Mouse (Mus musculus) bone marrow macrophage, adult 2 months (primary cell): ENCODE measurements at regions not wholly inside any gene's neighbourhood (a gene's known extent, or its start where the extent isn't known, plus 50 kb on each side); places are given as distances from the start of the nearest gene placed in this dataset.
A peak's percentile ranks its signal among the peaks of the same experiment; 100 is the strongest.

Experiments
- H3K27ac ChIP-seq: 2 replicates; pipeline ENCODE4 v1.5.1; 2012; ENCODE audit warnings: low read depth, low read length; ENCODE audit not compliant: insufficient read depth
- H3K4me1 ChIP-seq: 2 replicates; pipeline ENCODE4 v1.6.1; 2012; ENCODE audit warnings: low read length; ENCODE audit not compliant: control insufficient read depth, insufficient read depth
- H3K4me3 ChIP-seq: 2 replicates; pipeline ENCODE4 v1.5.1; 2012; ENCODE audit warnings: mild to moderate bottlenecking, low read length, moderate library complexity; ENCODE audit not compliant: insufficient read depth
- CTCF ChIP-seq: IDR thresholded peaks from 2 replicates; pipeline ENCODE4 v1.5.1; 2012; ENCODE audit warnings: low read depth, mild to moderate bottlenecking, low read length, moderate library complexity
- POLR2A ChIP-seq: IDR thresholded peaks from 2 replicates; pipeline ENCODE4 v1.6.1; 2012; ENCODE audit warnings: mild to moderate bottlenecking, low read depth, low read length, borderline replicate concordance

GRCm38 (mm10) chr5:118316310-118317017 lies 71.4 kb downstream of the 2410131K14Rik start:
- H3K4me1 ChIP-seq: no peaks in the 10 kb centered on the region
- H3K4me3 ChIP-seq: no peak overlapping the region
- TF ChIP-seq POLR2A (no peak), CTCF (no peak)
- H3K27ac ChIP-seq: no peak overlapping the region

GRCm38 (mm10) chr5:118318073-118318472 lies 73.0 kb downstream of the 2410131K14Rik start:
- TF ChIP-seq CTCF (peak; percentile 40; the same call in 1 of the 2 replicates), POLR2A (no peak)
- H3K4me3 ChIP-seq: no peak overlapping the region
- no peaks in the 10 kb centered on the region for H3K4me1 ChIP-seq
- H3K27ac ChIP-seq: no peak overlapping the region

- no peak for TF ChIP-seq POLR2A
- no peak for TF ChIP-seq CTCF
- H3K4me3 ChIP-seq: no peak overlapping the region
- no peaks in the 10 kb centered on the region for H3K4me1 ChIP-seq
- H3K27ac ChIP-seq: no peak overlapping the region
Observed at GRCm38 (mm10) chr5:118318883-118319282, 73.9 kb downstream of the 2410131K14Rik start.

- TF ChIP-seq CTCF (no peak), POLR2A (no peak)
- no peak overlapping the region for H3K27ac ChIP-seq
- no peaks in the 10 kb centered on the region for H3K4me1 ChIP-seq
- H3K4me3 ChIP-seq: no peak overlapping the region
Observed at GRCm38 (mm10) chr5:118321719-118322455, 76.9 kb downstream of the 2410131K14Rik start.

DNA sequence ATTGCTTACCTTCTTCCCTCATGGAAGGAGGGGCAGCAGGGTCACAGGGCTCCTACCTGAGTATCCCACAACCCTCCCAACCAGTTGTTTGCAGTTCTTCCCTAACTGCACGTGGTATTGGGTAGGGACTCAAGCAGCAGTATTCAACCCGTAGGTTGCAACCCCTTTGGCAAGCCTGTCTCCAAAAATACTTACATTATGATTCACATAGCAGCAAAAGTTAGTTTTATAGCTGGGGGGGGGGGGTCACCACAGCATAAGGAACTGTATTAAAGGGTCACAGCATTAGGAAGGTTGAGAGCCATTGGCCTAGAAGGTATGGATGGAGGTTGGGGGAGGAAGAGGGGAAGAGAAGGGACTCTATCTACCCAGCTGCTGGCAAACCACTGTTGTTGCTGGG lies 78.1 kb downstream of the 2410131K14Rik start:
- TF ChIP-seq POLR2A (no peak), CTCF (no peak)
- no peak overlapping the region for H3K4me3 ChIP-seq
- H3K27ac ChIP-seq: no peak overlapping the region
- no peaks in the 10 kb centered on the region for H3K4me1 ChIP-seq

DNA sequence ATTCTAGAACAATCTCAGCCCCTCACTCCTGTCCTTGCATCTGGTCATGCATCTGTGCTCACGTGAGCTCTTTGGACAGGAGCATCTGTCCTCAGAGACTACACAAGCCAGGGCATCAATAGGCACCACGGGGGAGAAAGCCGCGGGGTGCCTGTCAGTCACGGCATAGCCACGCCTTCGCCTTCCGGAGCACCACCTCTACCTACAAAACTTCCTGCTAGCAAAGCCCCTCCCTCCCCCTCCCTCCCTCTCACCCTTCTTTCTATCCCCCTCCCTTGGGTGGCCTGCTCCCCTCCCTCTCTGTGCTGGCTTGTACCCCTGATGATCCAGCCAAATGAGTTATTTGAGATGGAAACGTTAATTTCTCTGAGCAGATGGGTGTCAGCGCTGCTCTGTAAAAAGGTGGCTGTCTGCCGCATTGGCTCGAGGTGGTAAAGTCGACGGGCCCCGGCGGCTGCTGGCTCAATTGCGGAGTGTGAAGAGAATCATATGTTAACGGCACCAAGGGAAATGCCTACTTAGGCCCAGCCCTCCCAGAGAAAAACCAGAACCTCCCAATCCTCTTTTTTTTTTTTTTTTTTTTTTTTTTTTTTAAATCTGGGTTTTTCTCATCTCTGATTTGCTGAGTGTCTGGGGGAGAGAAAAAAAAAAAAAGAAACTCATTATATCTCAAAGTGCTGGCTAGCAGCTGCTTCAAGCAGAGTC lies 82.0 kb downstream of the 2410131K14Rik start:
- TF ChIP-seq POLR2A: no peak
- no peak for TF ChIP-seq CTCF
- no peak overlapping the region for H3K27ac ChIP-seq
- H3K4me1 ChIP-seq: 0 out of 2 replicates have a peak, but pooled peaks cover 2% of the 10 kb centered on the region
- H3K4me3 ChIP-seq: peak overlapping the region; percentile 42

- Histone ChIP-seq H3K4me3 (peak overlapping the region; percentile 31; the same call in 1 of the 2 replicates), H3K4me1 (0 out of 2 replicates have a peak, but pooled peaks cover 2% of the 10 kb centered on the region), H3K27ac (no peak overlapping the region)
- TF ChIP-seq POLR2A: no peak
- TF ChIP-seq CTCF: no peak
Observed at GRCm38 (mm10) chr5:118327961-118328712, 83.1 kb downstream of the 2410131K14Rik start.

DNA sequence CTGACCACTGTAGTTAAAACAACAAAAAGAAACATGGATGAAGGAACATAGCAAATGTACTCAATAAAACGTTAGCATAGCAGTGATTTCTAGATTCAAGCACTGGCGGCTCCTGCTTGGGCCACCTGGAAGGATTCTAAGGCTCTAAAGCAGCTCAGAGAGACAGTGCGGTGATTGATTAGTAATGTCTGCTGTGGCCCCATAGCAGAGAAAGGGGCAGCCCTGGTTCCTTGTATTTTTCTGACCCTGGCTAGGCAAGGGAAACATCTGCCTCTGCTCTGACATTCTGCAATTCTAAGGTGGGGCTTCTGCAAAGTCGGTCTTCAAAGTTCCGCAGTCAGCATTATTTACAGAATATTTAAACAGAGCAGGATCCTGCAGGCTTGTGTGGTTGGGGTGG lies 84.1 kb downstream of the 2410131K14Rik start:
- Histone ChIP-seq H3K27ac (no peak overlapping the region), H3K4me3 (no peak overlapping the region), H3K4me1 (0 out of 2 replicates have a peak, but pooled peaks cover 2% of the 10 kb centered on the region)
- TF ChIP-seq CTCF (no peak), POLR2A (no peak)

GRCm38 (mm10) chr5:118331286-118331607 lies 86.2 kb downstream of the 2410131K14Rik start:
- H3K27ac ChIP-seq: no peak overlapping the region
- H3K4me3 ChIP-seq: 0 out of 2 replicates have a peak overlapping the region, but pooled peaks have one; percentile 47
- H3K4me1 ChIP-seq: 0 out of 2 replicates have a peak, but pooled peaks cover 2% of the 10 kb centered on the region
- TF ChIP-seq POLR2A (no peak), CTCF (no peak)
